Mouse (Mus musculus): ENCODE measurements around the gene Gabrg3. TPM values are rescaled to one million over a fixed set of nuclear protein-coding genes. Genes with fewer than 3 reads are reported as not detected.

Gabrg3 gene
- total RNA-seq, 2 experiments from 2014 or later, result not detected

GRCm38 (mm10) chr7:56767796-56768195 is 619.2 kb downstream of the Gabrg3 start:
- ATAC-seq (replicated peaks; ENCODE audit: poor library complexity, severe bottlenecking), result no peak

- no peak for ATAC-seq (replicated peaks; ENCODE audit: poor library complexity, severe bottlenecking)
Observed at GRCm38 (mm10) chr7:56765612-56766445, 621.2 kb downstream of the Gabrg3 start.

GRCm38 (mm10) chr7:56729225-56729624 is 657.8 kb downstream of the Gabrg3 start:
- ATAC-seq (replicated peaks; ENCODE audit: poor library complexity, severe bottlenecking), result no peak

Other genes starting within 250 kb of the Gabrg3 start
- not detected in 2 replicates for gene Gabrb3, start 32.5 kb upstream of the Gabrg3 start, total RNA-seq (2014; fragmentation: Nextera tagmentation)
- gene Gabrb3, start 32.5 kb upstream of the Gabrg3 start, total RNA-seq (2017), result 0.21 TPM in 1 of 2 replicates, not detected in the other
- not detected in 2 replicates for gene Gabra5, start 122.9 kb upstream of the Gabrg3 start, total RNA-seq (2014; fragmentation: Nextera tagmentation)
- gene Gabra5, start 122.9 kb upstream of the Gabrg3 start, total RNA-seq (2017), result not detected in 2 replicates

Data from granulocyte monocyte progenitor cell, adult 5-6 weeks (primary cell).